Mouse (Mus musculus): ENCODE results near the gene Olfr1264.

The Olfr1264 gene

GRCm38 (mm10) chr2:90025477-90025876, at the start of gene Olfr1264:
Gene Olfr1264, minus strand, starts transcription at chr2:90025577.
- no peak for DNase-seq (ENCODE audit: low read depth, low spot score)

GRCm38 (mm10) chr2:90070065-90070464, 44.7 kb upstream of the Olfr1264 start:
- no peak for DNase-seq (ENCODE audit: low read depth, low spot score)

GRCm38 (mm10) chr2:90063494-90063893, 38.1 kb upstream of the Olfr1264 start, which contains the start of gene Olfr140:
Gene Olfr140, minus strand, starts transcription at chr2:90063594.
- no peak for DNase-seq (ENCODE audit: low read depth, low spot score)

- DNase-seq (ENCODE audit: low read depth, low spot score), result no peak
Observed at GRCm38 (mm10) chr2:90035037-90035436, 9.7 kb upstream of the Olfr1264 start, which contains the start of gene Olfr1265. Gene Olfr1265, plus strand, starts transcription at chr2:90035337.

- DNase-seq (ENCODE audit: low read depth, low spot score), result no peak
Observed at GRCm38 (mm10) chr2:90011831-90012230, 13.5 kb downstream of the Olfr1264 start, which contains the start of gene Olfr1263. Gene Olfr1263, plus strand, starts transcription at chr2:90012131.

- no peak for DNase-seq (ENCODE audit: low read depth, low spot score)
Observed at GRCm38 (mm10) chr2:89999845-90000244, 25.5 kb downstream of the Olfr1264 start, which contains the start of gene Olfr1262. Gene Olfr1262, plus strand, starts transcription at chr2:90000145.

GRCm38 (mm10) chr2:89990921-89991320, 34.5 kb downstream of the Olfr1264 start, which contains the start of gene Olfr1261:
Gene Olfr1261, plus strand, starts transcription at chr2:89991221.
- DNase-seq (ENCODE audit: low read depth, low spot score), result no peak

- no peak for DNase-seq (ENCODE audit: low read depth, low spot score)
Observed at GRCm38 (mm10) chr2:89977709-89978108, 47.7 kb downstream of the Olfr1264 start.

- no peak for DNase-seq (ENCODE audit: low read depth, low spot score)
Observed at GRCm38 (mm10) chr2:89974184-89974583, 51.2 kb downstream of the Olfr1264 start, which contains the start of gene Olfr1260. Gene Olfr1260, plus strand, starts transcription at chr2:89974340.
